Mouse (Mus musculus): ENCODE data around the gene Fam110c.
"Not testable (repeated sequence)": the region's sequence is repeated elsewhere in the genome, so short reads cannot be mapped to it uniquely, and the experiment has no call there.

The Fam110c gene

GRCm38 (mm10) chr12:31073412-31074354, at the start of gene Fam110c:
TSS of gene Fam110c (plus strand) at chr12:31073861.
- CTCF ChIA-PET = no interaction called here

- CTCF ChIA-PET = no interaction called here
These were observed 47.2 kb upstream of the Fam110c start for GRCm38 (mm10) chr12:31026423-31026822.

- CTCF ChIA-PET = no interaction called here
These were observed 21.6 kb upstream of the Fam110c start for GRCm38 (mm10) chr12:31052066-31052465.

GRCm38 (mm10) chr12:31056291-31056864, 17.3 kb upstream of the Fam110c start:
- CTCF ChIA-PET = no interaction called here

GRCm38 (mm10) chr12:31059393-31059853, 14.2 kb upstream of the Fam110c start:
- CTCF ChIA-PET = no interaction called here

- CTCF ChIA-PET = no interaction called here
These were observed 13.4 kb upstream of the Fam110c start for GRCm38 (mm10) chr12:31060245-31060644.

- CTCF ChIA-PET = no interaction called here
These were observed 2.4 kb upstream of the Fam110c start for GRCm38 (mm10) chr12:31071222-31071621.

GRCm38 (mm10) chr12:31074355-31074786, 710 bp downstream of the Fam110c start:
- CTCF ChIA-PET = not testable (repeated sequence)

GRCm38 (mm10) chr12:31074839-31075538, 1.3 kb downstream of the Fam110c start:
- CTCF ChIA-PET = no interaction called here

GRCm38 (mm10) chr12:31077020-31077419, 3.4 kb downstream of the Fam110c start:
- CTCF ChIA-PET = no interaction called here

GRCm38 (mm10) chr12:31078030-31078429, 4.4 kb downstream of the Fam110c start:
- CTCF ChIA-PET = no interaction called here

- CTCF ChIA-PET = no interaction called here
These were observed 6.7 kb downstream of the Fam110c start for GRCm38 (mm10) chr12:31080352-31080751.

- CTCF ChIA-PET = no interaction called here
These were observed 7.4 kb downstream of the Fam110c start for GRCm38 (mm10) chr12:31080890-31081554.

- CTCF ChIA-PET = interaction anchor here (0.7 kb wide), 1 partner anchor 13 kb away, joined by 4 read pairs; no protein-coding TSS in a partner anchor
These were observed 9.3 kb downstream of the Fam110c start for GRCm38 (mm10) chr12:31083007-31083406.

- CTCF ChIA-PET = no interaction called here
These were observed 9.7 kb downstream of the Fam110c start for GRCm38 (mm10) chr12:31083407-31083806.

GRCm38 (mm10) chr12:31087060-31087459, 13.4 kb downstream of the Fam110c start:
- CTCF ChIA-PET = no interaction called here

- CTCF ChIA-PET = no interaction called here
These were observed 16.7 kb downstream of the Fam110c start for GRCm38 (mm10) chr12:31090401-31090800.

GRCm38 (mm10) chr12:31090882-31091640, 17.4 kb downstream of the Fam110c start:
- CTCF ChIA-PET = no interaction called here

- CTCF ChIA-PET = no interaction called here
These were observed 18.8 kb downstream of the Fam110c start for GRCm38 (mm10) chr12:31092481-31092880.

- CTCF ChIA-PET = no interaction called here
These were observed 23.5 kb downstream of the Fam110c start for GRCm38 (mm10) chr12:31097185-31097584.

GRCm38 (mm10) chr12:31101190-31101589, 27.5 kb downstream of the Fam110c start:
- CTCF ChIA-PET = no interaction called here

Measured in spleen, embryonic (tissue).